Mouse (Mus musculus) forebrain, embryonic 11.5 days (tissue): Measurements from ENCODE around the gene Gsta3. TPM values are rescaled to one million over a fixed set of nuclear protein-coding genes. Genes with fewer than 3 reads are reported as not detected.
"Not testable (repeated sequence)": the region's sequence is repeated elsewhere in the genome, so short reads cannot be mapped to it uniquely, and the experiment has no call there.

ENCODE experiments used
- ATAC-seq: fragments of 200-750 bp; cut with Nextera tagmentation; replicated peaks from 2 replicates; pipeline ENCODE4 v1.8.0; 2017; ENCODE audit warnings: moderate TSS enrichment; ENCODE audit not compliant: low FRiP score
- DNase-seq: peaks from one replicate; pipeline ENCODE4 v3.0.0-alpha.2; 2017; ENCODE audit warnings: low spot score
- H3K27ac ChIP-seq: fragments of 300-500 bp; sonication (generic); 2 replicates; pipeline ENCODE4 v1.5.1; 2014; ENCODE audit warnings: low read depth, low read length
- H3K27me3 ChIP-seq: fragments of 300-500 bp; sonication (generic); 2 replicates; pipeline ENCODE4 v1.6.1; 2014; ENCODE audit warnings: mild to moderate bottlenecking, low read length, mixed read lengths; ENCODE audit not compliant: control insufficient read depth, insufficient read depth
- H3K36me3 ChIP-seq: fragments of 300-500 bp; sonication (generic); 2 replicates; pipeline ENCODE4 v1.6.1; 2014; ENCODE audit warnings: mild to moderate bottlenecking, low read length, moderate library complexity, mixed read lengths; ENCODE audit not compliant: control insufficient read depth, insufficient read depth
- H3K4me1 ChIP-seq: fragments of 300-500 bp; sonication (generic); replicated peaks from 2 replicates; pipeline ENCODE4 v1.6.1; 2014; ENCODE audit warnings: low read length, mixed read lengths; ENCODE audit not compliant: control insufficient read depth, insufficient read depth
- H3K4me2 ChIP-seq: fragments of 300-500 bp; sonication (generic); 2 replicates; pipeline ENCODE4 v1.6.1; 2014; ENCODE audit warnings: low read depth, mild to moderate bottlenecking, low read length, moderate library complexity, mixed read lengths; ENCODE audit not compliant: severe bottlenecking
- H3K4me3 ChIP-seq: fragments of 300-500 bp; sonication (generic); 2 replicates; pipeline ENCODE4 v1.5.1; 2014; ENCODE audit warnings: low read depth, low read length
- H3K9ac ChIP-seq: fragments of 300-500 bp; sonication (generic); 2 replicates; pipeline ENCODE4 v1.6.1; 2014; ENCODE audit warnings: low read length
- H3K9me3 ChIP-seq: fragments of 300-500 bp; sonication (generic); 2 replicates; pipeline ENCODE4 v1.6.1; 2016; ENCODE audit warnings: low read length, mixed read lengths; ENCODE audit not compliant: control insufficient read depth
- WGBS: fragments of 180-500 bp; shearing (Covaris S2); extraction: QIAGEN DNeasy Blood & Tissue Kit; methylation state at CpG from one replicate; pipeline ENCODE4 v1.1.7; 2014; 5-methylcytosine and 5-hydroxymethylcytosine counted together
- polyA plus RNA-seq: library from polyadenylated mRNA; unstranded; fragments of >200 nt; fragmentation: Nextera tagmentation; extraction: Ambion mirVana; gene quantifications from 2 replicates; pipeline ENCODE4 v1.2.1, GENCODE M21; 2014

Gsta3 gene
- polyA plus RNA-seq, 1 experiment from 2014 or later = 0.25 TPM

DNA sequence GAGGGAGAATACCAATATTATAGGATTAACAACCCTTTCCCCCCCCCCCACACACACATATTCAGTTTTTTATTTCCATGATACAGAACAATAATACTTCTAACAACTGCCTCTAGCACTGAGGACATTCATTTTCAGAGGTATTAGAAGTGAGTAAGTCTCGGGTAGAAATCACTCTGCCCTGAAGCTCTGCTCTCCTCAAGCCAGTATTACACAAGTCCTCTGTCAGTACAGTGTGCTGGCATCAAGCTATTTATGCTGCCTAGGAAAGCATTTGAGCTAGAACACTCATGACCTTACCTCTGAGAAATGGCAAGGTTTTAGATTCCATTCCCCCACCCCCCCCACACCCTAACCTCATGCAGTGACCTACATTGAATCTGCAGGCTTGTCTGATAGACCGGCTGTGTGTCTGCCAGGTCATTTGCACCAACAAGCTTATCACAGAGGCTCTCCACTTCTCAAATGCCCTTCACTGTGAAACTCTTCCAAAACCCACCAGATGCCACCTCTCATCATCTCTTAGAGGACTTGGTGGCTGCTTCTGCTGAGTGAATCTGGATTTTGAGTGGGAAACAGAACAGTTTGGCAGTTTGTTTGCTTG, 34.1 kb downstream of the Gsta3 start:
- no peak overlapping the region for H3K4me2 ChIP-seq
- 90% methylated on average over 2 of the region's 2 CpGs for WGBS
- H3K27me3 ChIP-seq = no peaks in the 10 kb centered on the region

DNA sequence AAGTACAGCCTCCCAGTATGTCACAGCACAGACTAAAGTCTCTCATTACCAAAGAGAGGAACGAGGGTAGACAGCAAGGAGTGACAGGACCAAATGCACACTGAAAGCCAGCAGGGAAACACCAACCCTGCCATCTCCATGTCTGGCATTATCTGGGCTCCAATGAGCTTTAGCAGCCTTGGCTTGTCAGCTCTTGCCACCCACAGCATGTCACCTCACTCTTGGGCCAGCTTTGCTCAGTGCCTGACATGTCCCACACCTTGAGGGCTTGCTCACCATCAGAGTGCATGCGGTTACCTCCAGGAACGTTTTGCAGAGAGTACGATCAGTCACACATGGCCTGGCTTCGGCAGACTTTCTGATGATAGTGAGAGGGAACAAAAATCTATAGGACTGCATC, 35.0 kb downstream of the Gsta3 start:
- not testable (repeated sequence) for H3K4me2 ChIP-seq, H3K4me3 ChIP-seq, H3K27ac ChIP-seq, H3K36me3 ChIP-seq, ATAC-seq, H3K4me1 ChIP-seq, H3K9me3 ChIP-seq, H3K27me3 ChIP-seq, DNase-seq, H3K9ac ChIP-seq
- WGBS = 90% methylated on average over 5 of the region's 5 CpGs

More for the DNA sequence above, 34.1 kb downstream of the Gsta3 start:
- Histone ChIP-seq H3K4me1 (no peaks in the 10 kb centered on the region), H3K36me3 (no peaks in the 10 kb centered on the region), H3K9ac (no peak overlapping the region), H3K4me3 (no peak overlapping the region), H3K9me3 (no peaks in the 10 kb centered on the region), H3K27ac (no peak overlapping the region)
- ATAC-seq (no peak), DNase-seq (no peak)

- not testable (repeated sequence) for H3K4me2 ChIP-seq, H3K4me3 ChIP-seq, H3K9me3 ChIP-seq, H3K27me3 ChIP-seq, H3K36me3 ChIP-seq, H3K9ac ChIP-seq, H3K27ac ChIP-seq, ATAC-seq, DNase-seq, H3K4me1 ChIP-seq
- WGBS = 81% methylated on average over 1 of the region's 2 CpGs
These were observed 35.8 kb downstream of the Gsta3 start for GRCm38 (mm10) chr1:21276158-21276557.

- ATAC-seq (no peak), DNase-seq (no peak)
- WGBS = 86% methylated on average over 2 of the region's 2 CpGs
- Histone ChIP-seq H3K27ac (no peak overlapping the region), H3K9ac (no peak overlapping the region), H3K9me3 (no peaks in the 10 kb centered on the region), H3K36me3 (no peaks in the 10 kb centered on the region), H3K27me3 (no peaks in the 10 kb centered on the region), H3K4me1 (no peaks in the 10 kb centered on the region), H3K4me2 (no peak overlapping the region), H3K4me3 (no peak overlapping the region)
These were observed 39.9 kb downstream of the Gsta3 start for GRCm38 (mm10) chr1:21280306-21280705.

DNA sequence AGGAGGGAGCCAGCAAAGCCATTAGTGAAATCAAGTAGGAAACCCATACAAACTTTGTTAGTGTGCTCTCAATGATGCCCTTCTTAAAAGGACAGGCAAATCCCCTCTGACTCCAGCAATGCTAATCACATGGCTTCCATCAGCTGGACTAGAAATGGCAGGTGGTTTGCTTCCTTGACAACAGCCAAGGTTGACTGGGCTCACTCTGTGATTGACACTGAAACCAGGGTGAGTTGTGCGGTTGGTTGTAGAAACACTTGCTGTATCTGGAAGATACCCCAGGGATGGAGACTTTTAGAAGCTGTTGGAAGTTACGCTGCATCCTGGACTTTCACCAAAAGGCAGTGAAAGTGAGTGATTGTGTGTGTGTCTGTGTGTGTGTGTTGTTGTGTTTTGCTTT, 44.3 kb downstream of the Gsta3 start:
- H3K4me1 ChIP-seq, ATAC-seq, H3K36me3 ChIP-seq, H3K9me3 ChIP-seq, H3K27me3 ChIP-seq, DNase-seq, H3K9ac ChIP-seq, H3K4me2 ChIP-seq, H3K4me3 ChIP-seq, H3K27ac ChIP-seq: not testable (repeated sequence)
- 80% methylated on average over 2 of the region's 2 CpGs for WGBS

GRCm38 (mm10) chr1:21291394-21291793, 51.0 kb downstream of the Gsta3 start:
- ATAC-seq (no peak), DNase-seq (no peak)
- no peaks in the 10 kb centered on the region for H3K36me3 ChIP-seq
- no peak overlapping the region for H3K9ac ChIP-seq
- no peak overlapping the region for H3K4me2 ChIP-seq
- no peaks in the 10 kb centered on the region for H3K9me3 ChIP-seq
- H3K27me3 ChIP-seq = no peaks in the 10 kb centered on the region
- H3K4me3 ChIP-seq = no peak overlapping the region
- WGBS = 93% methylated on average over 4 of the region's 4 CpGs
- H3K4me1 ChIP-seq = no peaks in the 10 kb centered on the region
- no peak overlapping the region for H3K27ac ChIP-seq

- ATAC-seq (no peak), DNase-seq (no peak)
- H3K9ac ChIP-seq = no peak overlapping the region
- no peak overlapping the region for H3K4me2 ChIP-seq
- no peaks in the 10 kb centered on the region for H3K27me3 ChIP-seq
- no peaks in the 10 kb centered on the region for H3K4me1 ChIP-seq
- no peak overlapping the region for H3K27ac ChIP-seq
- H3K36me3 ChIP-seq = no peaks in the 10 kb centered on the region
- no peak overlapping the region for H3K4me3 ChIP-seq
- no peaks in the 10 kb centered on the region for H3K9me3 ChIP-seq
- 70% methylated on average over 1 of the region's 1 CpGs for WGBS
These were observed 52.2 kb downstream of the Gsta3 start for GRCm38 (mm10) chr1:21292590-21292989.

GRCm38 (mm10) chr1:21296169-21296568, 55.8 kb downstream of the Gsta3 start:
- no peak for ATAC-seq
- no peak overlapping the region for H3K4me2 ChIP-seq
- no peak overlapping the region for H3K9ac ChIP-seq
- no peak overlapping the region for H3K27ac ChIP-seq
- H3K4me1 ChIP-seq = no peaks in the 10 kb centered on the region
- H3K4me3 ChIP-seq = no peak overlapping the region
- H3K36me3 ChIP-seq = no peaks in the 10 kb centered on the region
- DNase-seq = no peak
- no peaks in the 10 kb centered on the region for H3K27me3 ChIP-seq
- H3K9me3 ChIP-seq = no peaks in the 10 kb centered on the region
- 91% methylated on average over 1 of the region's 1 CpGs for WGBS

DNA sequence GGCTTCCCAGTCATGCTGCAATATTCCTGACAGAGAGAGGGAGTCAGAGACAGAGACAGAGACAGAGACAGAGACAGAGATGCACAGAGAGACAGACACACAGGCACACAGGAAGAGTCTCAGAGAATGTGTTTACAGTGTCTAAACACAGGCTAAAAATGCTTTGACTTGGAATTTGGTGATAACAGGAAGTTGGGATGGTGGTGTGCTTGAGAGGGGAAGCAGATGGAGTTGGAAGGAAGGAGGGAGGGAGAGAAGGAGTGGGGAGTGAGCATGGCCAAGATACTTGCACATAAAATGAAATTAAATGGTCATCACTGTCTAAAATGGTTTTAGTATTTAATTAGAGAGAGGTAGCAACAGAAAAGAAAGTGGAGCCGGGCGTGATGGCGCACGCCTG, 57.7 kb downstream of the Gsta3 start:
- Histone ChIP-seq H3K36me3 (no peaks in the 10 kb centered on the region), H3K27ac (no peak overlapping the region), H3K9ac (no peak overlapping the region), H3K4me2 (no peak overlapping the region), H3K4me1 (no peaks in the 10 kb centered on the region), H3K9me3 (no peaks in the 10 kb centered on the region), H3K4me3 (no peak overlapping the region), H3K27me3 (no peaks in the 10 kb centered on the region)
- 94% methylated on average over 4 of the region's 4 CpGs for WGBS
- DNase-seq (no peak), ATAC-seq (no peak)
